Mouse (Mus musculus): ENCODE data around the gene Hist1h2ab.
"Not testable (repeated sequence)": the region's sequence is repeated elsewhere in the genome, so short reads cannot be mapped to it uniquely, and the experiment has no call there.

Hist1h2ab gene

DNA sequence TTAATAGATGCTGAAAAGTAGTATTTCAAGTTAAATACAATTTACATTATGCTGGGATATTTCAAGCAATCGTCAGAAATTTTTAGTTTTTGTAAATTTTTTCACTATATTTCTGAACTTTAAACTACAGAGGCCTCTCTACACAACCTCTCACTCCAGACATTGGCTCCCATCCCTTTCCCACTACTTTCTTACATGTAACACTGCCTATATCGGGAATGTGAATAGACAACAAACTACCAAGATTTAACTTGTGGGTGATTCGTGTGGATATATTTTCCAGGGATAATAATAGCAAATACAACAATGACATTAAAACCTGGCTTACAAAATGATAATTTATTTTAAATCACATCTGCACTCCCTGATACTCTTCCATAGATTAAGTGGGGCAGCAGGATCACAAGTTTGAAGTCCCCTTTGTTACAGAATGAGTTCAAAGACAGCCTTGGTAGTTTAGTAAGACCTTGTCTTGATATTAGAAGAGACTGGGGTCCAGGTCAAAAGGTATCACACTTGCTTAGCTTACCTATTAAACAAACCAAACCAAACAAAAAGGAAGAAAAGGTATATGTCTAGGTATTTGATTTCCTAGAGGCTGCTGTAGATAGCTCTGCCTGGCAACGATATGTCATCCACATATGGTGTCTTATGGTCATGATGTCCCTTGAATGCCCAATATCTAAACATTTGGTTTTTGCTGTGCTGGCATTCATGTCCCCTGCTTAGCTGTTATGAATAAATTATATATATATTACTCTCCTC is 2.6 kb downstream of the Hist1h2ab start:
- DNase-seq (ENCODE audit: low spot score), result no peak

DNA sequence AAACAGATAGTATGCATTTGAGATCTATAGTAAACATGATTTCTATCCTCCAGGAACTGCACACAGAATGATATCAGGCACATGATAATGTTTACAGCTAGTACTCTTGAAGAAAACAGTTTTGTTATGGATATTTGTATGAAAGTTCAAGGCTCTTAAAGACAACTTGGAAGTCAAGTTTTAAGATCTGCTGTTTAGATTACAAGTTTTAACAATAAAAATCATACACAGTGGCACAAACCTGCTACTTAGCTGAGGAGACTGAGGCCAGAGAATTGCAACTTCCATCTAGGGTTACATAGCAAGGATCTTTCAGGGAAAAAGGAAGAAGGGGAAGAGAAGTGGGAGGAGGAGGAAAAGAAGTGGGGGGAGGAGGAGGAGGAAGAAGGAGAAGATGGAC is 4.1 kb downstream of the Hist1h2ab start:
- DNase-seq (ENCODE audit: low spot score), result no peak

DNA sequence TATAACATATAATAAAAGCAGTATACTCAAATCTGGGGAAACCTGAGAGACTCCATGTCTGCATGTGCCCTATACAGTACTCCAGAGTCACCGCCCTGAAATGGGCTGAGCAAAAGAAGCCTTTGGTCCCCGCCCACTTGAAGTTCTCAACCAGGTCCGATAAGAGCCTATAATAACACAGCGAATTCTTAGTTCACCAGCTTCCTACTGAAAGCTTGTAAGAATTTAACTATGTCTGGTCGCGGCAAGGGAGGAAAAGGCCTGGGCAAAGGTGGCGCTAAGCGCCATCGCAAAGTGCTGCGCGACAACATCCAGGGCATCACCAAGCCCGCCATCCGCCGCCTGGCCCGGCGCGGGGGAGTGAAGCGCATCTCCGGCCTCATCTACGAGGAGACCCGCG is 5.9 kb downstream of the Hist1h2ab start, which contains the start of gene Hist1h4b:
TSS of gene Hist1h4b (plus strand) at position 224 of the 400 bp plus-strand sequence.
- DNase-seq (ENCODE audit: low spot score), result peak; percentile 95

DNA sequence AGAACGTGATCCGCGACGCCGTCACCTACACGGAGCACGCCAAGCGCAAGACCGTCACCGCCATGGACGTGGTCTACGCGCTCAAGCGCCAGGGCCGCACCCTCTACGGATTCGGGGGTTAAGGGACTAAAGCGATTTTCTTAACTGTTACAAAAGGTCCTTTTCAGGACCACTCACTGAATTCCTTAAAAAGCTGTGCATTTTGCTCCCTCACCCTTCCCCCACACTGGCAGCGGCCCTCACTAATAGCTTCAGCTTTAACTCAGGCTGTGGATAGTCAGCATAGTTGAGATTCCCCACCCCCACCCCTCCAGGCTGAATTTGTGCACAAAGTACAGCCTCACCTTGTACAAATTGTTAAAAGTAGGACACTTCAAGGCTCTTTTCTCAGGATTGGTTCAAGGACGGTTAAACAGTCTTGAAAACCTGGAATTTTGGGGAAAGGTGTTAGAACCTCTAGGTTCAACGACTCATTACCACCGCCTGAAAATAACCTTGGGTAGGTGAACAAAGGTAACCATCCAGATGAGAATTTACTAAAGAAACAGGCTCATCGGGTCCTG is 6.4 kb downstream of the Hist1h2ab start:
- peak; percentile 73 for DNase-seq (ENCODE audit: low spot score)

DNA sequence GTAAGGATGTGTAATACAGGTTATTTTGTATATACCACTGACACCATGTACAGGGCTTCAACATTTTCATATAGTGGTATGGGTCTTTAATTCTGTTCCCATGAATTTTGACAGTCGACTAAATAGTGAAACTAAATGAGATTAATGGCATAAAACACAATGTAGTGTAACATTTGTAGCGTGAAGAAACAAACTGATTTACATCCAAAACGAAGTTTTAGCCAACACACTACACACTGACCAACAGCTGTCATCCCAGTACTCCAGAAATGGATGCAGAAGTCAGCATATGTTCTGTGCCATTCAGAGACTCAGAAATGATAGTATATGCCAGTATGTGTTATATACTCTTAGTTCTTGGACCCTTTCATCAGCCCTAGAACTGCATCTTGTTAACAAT is 7.0 kb downstream of the Hist1h2ab start:
- no peak for DNase-seq (ENCODE audit: low spot score)

DNA sequence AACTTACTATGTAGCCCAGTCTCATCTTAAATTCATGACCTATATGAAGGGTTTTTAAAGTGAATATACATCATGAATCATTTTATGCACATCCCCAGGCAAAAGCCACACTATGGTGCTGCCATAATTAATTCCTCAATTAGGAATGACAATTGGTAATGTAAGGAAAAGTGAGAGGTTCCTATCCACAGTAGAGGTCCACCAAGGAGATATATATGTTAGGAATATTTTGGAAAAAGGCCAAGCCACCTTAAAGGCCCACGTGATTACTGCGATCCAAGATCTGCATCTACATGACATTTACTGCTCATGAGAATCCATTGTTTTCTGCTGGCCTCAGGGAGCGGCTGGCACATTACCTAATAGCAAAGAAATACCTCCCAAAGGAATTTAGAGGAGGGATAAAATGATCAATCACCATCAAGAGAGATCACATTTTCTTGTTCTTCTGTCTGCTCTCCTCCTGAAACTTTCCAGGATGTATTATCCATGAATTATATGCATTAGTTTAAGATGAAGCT is 8.4 kb downstream of the Hist1h2ab start:
- DNase-seq (ENCODE audit: low spot score), result no peak

DNA sequence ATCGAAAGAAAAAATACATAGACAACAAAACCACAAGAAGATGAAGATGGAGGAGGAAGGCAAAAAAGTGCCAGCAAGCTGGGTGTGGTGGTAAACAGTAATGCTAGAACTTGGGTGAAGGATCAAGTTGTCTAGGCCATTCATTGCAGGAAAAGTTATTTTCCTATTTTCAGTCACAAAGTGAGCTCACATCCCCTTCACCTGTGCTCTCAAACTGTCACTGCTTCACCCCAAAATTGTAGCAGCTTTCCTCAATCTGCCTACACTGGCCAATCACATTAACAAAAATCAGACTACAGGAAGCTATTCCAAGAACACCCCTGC is 9.0 kb downstream of the Hist1h2ab start:
- DNase-seq (ENCODE audit: low spot score), result no peak

DNA sequence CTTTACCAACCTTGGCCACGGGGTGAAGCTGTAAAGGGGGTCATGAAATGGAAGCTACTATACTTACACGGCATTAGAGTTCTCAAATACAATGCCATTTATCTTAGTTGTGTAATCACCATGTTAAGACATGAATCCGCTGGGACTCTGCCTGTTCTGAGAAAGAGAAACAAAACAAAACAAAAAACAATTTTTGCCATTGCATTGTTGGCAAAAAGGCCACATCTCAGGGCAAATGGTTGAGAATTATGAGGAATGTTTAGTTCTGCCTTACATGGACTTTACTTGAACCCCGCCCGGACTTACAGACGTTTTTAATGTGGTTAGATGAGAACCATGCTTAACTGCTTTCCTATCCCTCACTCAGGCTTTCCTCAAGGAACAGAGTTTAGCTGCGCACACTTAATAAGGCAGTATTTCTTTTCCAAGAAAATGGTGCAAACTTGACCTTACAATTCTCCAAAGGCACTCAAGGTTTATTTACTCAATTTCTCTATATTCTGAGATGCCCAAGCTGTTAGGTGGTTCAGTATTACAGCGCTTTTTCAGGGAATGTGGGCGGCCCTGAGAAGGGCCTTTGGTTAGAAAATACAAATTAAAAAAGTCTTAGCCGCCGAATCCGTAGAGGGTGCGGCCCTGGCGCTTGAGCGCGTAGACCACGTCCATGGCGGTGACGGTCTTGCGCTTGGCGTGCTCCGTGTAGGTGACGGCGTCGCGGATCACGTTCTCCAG is 9.5 kb downstream of the Hist1h2ab start:
- DNase-seq (ENCODE audit: low spot score), result no peak

DNA sequence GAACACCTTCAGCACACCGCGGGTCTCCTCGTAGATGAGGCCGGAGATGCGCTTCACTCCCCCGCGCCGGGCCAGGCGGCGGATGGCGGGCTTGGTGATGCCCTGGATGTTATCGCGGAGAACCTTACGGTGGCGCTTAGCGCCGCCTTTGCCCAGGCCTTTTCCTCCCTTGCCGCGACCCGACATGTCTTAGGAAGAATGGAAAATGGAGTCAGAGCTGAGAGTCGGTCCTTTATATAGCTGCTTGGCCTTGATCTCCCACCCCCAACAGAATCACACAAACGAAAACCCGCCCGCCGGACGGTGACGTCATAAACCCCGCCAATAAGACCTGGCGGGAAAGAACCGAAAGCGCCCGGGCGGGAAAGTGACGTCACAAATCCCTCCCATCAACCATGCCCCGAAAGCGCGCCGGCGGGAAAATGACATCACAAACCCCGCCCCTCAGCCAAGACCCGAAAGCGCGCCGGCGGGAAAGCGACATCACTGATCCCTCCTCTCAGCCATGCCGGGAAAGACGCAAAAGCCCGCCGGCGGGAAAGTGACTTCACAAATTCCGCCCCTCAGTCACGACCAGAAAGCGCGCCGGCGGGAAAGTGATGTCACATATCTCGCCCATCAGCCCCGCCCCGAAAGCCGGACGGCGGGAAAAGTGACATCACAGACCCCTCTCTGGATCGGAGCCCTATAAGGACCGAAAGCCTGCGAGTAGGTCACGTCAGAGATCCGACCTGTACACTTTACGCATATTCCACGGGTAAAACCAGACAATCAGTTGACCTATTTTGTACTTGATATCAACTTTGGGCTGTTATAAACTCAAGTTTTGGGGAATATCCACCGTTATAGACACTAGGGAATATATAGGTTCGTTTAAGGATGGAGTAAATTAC is 10.3 kb downstream of the Hist1h2ab start, which contains the start of gene Hist1h4a:
TSS of gene Hist1h4a (minus strand) at position 259 of the 893 bp plus-strand sequence.
- peak; percentile 98 for DNase-seq (ENCODE audit: low spot score)

DNA sequence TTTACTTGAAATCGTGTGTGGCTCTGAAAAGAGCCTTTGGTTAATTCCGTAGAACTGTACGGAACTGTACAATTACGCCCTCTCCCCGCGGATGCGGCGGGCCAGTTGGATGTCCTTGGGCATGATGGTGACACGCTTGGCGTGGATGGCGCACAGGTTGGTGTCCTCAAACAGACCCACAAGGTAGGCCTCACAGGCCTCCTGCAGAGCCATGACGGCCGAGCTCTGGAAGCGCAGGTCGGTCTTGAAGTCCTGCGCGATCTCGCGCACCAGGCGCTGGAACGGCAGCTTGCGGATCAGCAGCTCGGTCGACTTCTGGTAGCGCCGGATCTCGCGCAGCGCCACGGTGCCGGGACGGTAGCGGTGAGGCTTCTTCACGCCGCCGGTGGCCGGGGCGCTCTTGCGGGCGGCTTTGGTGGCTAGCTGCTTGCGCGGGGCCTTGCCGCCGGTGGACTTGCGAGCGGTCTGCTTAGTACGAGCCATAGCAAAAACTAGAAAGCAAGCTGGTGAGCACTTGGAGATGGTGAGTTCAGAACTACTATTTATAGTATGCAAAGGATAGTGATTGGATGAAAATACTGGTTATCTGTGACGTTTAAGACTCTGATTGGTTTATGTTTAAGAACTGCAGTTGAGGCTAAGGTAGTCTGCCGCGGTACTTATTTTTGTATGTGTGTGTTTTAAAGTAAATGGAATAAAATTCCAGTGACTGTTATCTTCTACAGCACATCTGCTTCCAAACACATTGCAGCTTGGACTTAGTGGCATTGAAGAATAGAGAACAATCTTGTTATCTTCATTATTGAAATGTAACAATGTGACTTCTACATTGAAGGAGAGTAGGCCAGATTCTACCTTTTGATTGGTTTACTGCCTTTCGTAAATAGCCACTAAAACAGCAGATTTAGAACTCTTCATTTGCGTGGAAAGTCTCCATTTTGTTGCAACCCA is 11.2 kb downstream of the Hist1h2ab start, which contains the start of gene Hist1h3a:
TSS of gene Hist1h3a (minus strand) at position 516 of the 951 bp plus-strand sequence.
- DNase-seq (ENCODE audit: low spot score), result peak; percentile 87

DNA sequence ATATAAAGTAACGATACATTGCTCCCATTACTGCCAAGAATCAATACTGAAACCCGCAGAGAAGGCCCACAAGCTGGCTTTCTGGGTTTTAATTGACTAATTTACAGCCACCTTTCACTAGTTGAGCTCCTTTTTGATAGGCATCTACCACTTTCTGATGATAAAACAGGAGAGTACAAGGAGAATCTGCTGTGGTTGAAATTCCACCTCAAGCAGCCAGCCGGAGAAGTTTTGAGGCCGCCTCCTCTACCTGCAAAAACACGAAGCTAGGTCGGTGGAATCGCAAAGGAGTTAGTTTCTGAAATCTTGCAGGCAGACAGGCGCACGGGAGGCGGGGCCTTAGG is 12.3 kb downstream of the Hist1h2ab start:
- DNase-seq (ENCODE audit: low spot score), result no peak

DNA sequence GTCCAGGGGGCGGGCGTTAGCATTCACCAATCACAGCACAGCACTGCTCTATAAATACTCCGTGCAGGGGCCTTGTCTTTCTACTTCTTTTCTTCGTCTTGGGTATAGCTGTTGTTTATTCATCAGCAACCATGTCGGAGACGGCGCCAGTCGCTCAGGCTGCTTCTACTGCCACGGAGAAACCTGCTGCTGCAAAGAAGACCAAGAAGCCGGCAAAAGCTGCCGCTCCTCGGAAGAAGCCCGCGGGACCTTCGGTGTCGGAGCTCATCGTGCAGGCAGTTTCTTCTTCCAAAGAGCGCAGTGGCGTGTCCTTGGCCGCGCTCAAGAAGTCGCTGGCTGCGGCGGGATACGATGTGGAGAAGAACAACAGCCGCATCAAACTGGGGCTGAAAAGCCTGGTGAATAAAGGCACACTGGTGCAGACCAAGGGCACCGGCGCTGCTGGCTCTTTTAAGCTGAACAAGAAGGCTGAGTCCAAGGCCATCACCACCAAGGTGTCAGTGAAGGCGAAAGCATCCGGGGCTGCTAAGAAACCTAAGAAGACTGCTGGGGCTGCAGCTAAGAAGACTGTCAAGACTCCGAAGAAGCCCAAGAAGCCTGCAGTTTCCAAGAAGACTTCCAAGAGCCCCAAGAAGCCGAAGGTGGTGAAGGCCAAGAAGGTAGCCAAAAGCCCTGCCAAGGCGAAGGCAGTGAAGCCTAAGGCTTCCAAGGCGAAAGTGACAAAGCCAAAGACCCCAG is 12.8 kb downstream of the Hist1h2ab start, which contains the start of gene Hist1h1a:
TSS of gene Hist1h1a (plus strand) at position 81 of the 738 bp plus-strand sequence.
- peak; percentile 94 for DNase-seq (ENCODE audit: low spot score)

DNA sequence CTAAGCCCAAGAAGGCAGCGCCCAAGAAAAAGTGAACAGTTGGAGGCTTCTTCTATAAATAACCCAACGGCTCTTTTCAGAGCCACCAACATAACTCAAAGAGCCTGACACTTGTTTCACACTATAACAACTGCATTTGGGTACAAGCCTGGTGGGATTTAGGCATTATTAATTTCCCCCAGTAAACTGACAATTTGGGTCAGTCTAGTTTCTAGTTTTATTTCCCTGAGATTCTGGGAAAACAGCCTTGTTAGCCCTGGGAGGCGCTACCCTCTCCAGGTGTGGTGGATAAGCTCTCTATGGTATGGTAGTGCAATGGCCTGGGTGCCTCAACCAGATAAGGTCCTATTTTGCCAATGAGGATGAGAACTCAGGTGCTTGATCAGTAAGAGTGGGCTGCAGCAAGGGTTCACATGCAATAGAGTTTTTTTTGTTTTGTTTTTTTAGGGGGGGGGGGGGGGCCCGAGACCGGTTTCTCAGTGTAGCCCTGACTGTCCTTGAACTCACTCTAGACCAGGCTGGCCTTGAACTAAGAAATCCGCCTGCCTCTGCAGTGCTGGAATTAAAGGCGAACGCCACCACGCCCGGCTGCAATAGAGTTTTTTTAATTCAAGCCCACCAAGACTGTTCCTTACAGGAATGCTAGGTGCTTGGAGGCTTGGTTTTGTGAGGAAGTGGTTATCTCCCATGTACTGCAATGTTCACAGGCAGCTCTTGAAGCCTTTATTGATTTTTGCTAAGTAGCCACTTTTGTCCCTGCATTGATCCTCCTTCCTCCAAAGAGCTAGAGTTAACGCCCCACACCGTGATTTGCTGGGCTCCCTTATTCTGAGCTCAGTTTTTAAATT is 13.6 kb downstream of the Hist1h2ab start:
- DNase-seq (ENCODE audit: low spot score), result peak; percentile 58

DNA sequence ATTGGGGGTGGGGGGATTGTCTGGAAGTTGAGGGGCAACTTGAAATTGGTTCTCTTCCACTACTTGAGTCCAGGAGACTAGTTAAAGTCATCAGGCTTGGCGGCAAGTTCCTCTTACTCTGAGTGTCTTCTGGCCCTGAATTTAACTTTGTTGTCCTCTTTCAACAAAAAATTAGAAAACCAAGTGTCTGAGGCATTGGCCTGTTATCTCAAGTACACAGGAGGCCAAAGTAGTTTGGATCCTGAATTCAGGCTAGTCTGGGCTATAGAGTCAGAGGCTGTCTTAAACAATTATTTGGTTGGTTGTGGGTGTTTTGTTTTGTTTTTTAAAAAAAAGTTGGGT is 14.2 kb downstream of the Hist1h2ab start:
- DNase-seq (ENCODE audit: low spot score), result no peak

DNA sequence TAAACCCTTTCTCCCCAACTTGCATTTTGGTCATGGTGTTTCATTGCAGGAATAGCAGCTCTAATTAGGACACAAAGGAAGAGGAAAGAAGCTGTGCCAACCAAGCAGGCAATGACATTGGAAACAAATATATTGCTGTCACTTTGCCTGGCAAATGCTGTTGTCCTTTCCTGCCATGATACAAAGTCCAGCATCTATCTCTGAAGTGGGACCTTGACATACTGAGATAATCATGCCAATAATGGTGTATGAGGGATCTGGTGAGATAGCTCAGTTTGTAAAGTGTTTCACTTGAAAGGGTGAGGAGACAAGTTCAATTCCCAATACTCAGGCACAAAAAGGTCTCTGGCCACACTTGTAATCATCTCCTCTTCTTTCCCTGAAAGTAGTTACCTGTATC is 15.8 kb downstream of the Hist1h2ab start:
- no peak for DNase-seq (ENCODE audit: low spot score)

DNA sequence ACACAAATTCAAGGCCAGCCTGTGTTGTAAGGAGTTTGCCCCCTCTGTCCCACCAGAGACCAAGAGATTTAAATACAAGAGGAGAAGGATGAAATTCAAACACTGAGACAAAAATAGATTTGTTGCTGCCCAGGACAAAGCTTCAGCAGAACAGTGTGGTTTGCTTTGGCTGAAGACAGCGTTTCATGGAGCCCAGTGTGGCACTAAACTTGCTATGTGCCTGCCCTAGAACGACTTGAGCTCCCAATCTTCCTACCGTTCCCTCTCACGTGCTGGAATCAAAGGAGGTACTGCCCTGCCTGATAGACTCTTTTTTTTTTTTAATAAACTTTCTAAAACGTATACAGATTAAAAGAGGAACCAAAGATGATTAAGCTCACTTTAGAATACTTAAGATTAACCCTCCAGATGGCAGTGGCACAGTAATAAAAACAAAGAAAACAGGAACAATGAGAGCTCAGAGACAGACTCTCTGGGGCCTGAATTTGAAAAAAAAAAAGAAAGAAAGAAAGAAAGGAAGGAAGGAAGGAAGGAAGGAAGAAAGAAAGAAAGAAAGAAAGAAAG is 18.0 kb downstream of the Hist1h2ab start:
- no peak for DNase-seq (ENCODE audit: low spot score)

DNA sequence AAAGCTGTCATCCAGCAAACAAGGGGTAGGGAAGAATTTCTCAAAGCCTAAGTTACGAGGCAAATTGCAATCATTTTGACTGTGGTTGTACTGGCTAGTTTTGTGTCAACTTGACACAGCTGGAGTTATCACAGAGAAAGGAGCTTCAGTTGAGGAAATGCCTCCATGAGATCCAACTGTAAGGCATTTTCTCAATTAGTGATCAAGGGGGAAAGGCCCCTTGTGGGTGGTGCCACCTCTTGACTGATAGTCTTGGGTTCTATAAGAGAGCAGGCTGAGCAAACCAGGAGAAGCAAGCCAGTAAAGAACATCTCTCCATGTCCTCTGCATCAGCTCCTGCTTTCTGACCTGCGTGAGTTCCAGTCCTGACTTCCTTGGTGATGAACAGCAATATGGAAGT is 18.7 kb downstream of the Hist1h2ab start, which contains the start of gene Trim38:
TSS of gene Trim38 (plus strand) at position 301 of the 400 bp plus-strand sequence.
- DNase-seq (ENCODE audit: low spot score), result not testable (repeated sequence)

DNA sequence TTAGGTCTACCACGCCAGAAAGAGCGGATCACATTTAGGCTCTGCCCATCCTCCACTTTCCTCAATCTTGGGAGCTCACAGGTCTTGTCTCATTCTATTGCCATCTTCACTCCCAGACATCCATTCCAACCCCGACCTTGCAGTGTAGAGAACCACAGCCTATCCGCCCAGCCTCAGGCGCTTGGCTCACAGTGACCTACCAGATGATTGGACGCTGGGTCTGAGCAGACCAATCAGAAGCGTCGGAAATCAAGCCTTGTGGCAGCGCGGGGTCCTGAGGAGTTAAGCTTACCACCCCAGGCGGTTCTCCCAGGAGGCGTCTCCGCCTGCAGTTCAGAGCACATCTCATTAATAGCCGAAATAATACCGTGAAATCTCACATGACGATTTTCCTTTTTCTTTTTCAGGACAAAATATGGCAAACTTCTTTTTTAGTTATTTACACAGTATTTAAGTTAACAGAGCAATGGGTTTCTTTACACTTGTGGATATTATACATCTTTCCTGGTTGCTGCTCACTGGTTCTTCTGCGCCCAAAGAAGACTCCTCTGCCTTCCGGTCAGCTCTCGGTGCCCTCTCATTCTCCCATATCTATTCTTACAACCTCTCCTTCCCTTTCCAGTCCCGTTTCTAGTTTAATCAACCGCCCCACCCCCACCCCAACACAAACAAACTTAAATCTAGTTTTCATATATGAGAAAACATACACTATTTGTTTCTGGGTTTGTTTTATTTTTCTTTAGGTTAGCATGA is 21.8 kb downstream of the Hist1h2ab start:
- peak; percentile 90 for DNase-seq (ENCODE audit: low spot score)
